Mouse (Mus musculus): Measurements from ENCODE around the gene Slc43a2.

DNA sequence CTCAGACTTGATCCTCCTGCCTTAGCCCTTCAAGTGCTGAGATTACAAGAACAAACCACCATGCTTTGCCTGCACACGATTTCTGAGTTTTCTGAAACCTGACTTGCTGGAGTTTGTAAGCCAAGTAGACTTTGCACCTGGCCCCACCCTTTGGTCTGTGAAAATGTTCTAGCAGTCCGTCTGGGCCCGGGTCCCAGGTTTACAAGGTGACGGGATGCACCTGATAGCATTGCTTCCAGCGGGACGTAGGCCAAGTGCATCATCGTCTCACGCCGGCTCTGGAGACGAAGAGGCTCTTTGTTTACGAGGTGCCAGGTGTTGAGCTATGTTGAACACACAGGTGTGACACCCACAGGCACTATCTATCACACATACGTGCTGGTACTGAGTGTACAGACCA, 37.5 kb downstream of the Slc43a2 start:
- TF ChIP-seq CTCF (IDR thresholded peaks at IDR 0.05) (no peak), EP300 (IDR thresholded peaks at IDR 0.05) (no peak)

Data from lung, postnatal 0 days (tissue).